Mouse (Mus musculus) myocyte (in vitro differentiated cells): ENCODE measurements around the gene Tecr. TPM values are rescaled to one million over a fixed set of nuclear protein-coding genes. Genes with fewer than 3 reads are reported as not detected.

ENCODE experiments used
- H3K27me3 ChIP-seq: one replicate; pipeline ENCODE4 v1.6.1; 2011; ENCODE audit not compliant: control insufficient read depth, insufficient read depth, insufficient read length
- H3K36me3 ChIP-seq: one replicate; pipeline ENCODE4 v1.6.1; 2011; ENCODE audit not compliant: control insufficient read depth, insufficient read depth
- H3K4me2 ChIP-seq: one replicate; pipeline ENCODE4 v1.6.1; 2011; ENCODE audit warnings: low read depth, control low read depth
- H3K4me3 ChIP-seq: one replicate; pipeline ENCODE4 v1.5.1; 2011; ENCODE audit warnings: mild to moderate bottlenecking, control low read depth, moderate library complexity
- H3K79me2 ChIP-seq: one replicate; pipeline ENCODE4 v1.6.1; 2011; ENCODE audit not compliant: control insufficient read depth, insufficient read depth
- H3ac ChIP-seq: one replicate; pipeline ENCODE4 v1.6.1; 2011; ENCODE audit not compliant: control insufficient read depth, insufficient read length
- CEBPB ChIP-seq: IDR thresholded peaks from 2 replicates; pipeline ENCODE4 v1.6.1; 2011; ENCODE audit warnings: mild to moderate bottlenecking, moderate library complexity; ENCODE audit not compliant: poor library complexity, insufficient read depth, severe bottlenecking
- E2F4 ChIP-seq: IDR thresholded peaks from one replicate; pipeline ENCODE4 v1.6.1; 2011; ENCODE audit warnings: mild to moderate bottlenecking, control low read depth, moderate library complexity; ENCODE audit not compliant: insufficient read depth
- MAX ChIP-seq: IDR thresholded peaks from one replicate; pipeline ENCODE4 v1.6.1; 2011; ENCODE audit warnings: low read depth, mild to moderate bottlenecking, control low read depth
- MYOD1 ChIP-seq, 3 experiments: IDR thresholded peaks; one replicate each; pipeline ENCODE4 v1.6.1; 2011; ENCODE audit warnings: control low read depth in 2 of 3, low read depth in 2 of 3, mild to moderate bottlenecking in 2 of 3, moderate library complexity in 1 of 3; ENCODE audit not compliant: insufficient read length in 2 of 3, control insufficient read depth in 1 of 3
- MYOG ChIP-seq, 3 experiments: IDR thresholded peaks; one replicate each; pipeline ENCODE4 v1.6.1; 2011; ENCODE audit warnings: control low read depth in 2 of 3, low read depth in 2 of 3, mild to moderate bottlenecking in 2 of 3; ENCODE audit not compliant: insufficient read length in 2 of 3, control insufficient read depth in 1 of 3, insufficient read depth in 1 of 3
- POLR2A ChIP-seq: IDR thresholded peaks from one replicate; pipeline ENCODE4 v1.6.1; 2011; ENCODE audit warnings: low read depth, mild to moderate bottlenecking, control low read depth, moderate library complexity; ENCODE audit not compliant: insufficient read length
- POLR2AphosphoS2 ChIP-seq: IDR thresholded peaks from one replicate; pipeline ENCODE4 v1.6.1; 2011; ENCODE audit warnings: low read depth, control low read depth; ENCODE audit not compliant: insufficient read length
- REST ChIP-seq: IDR thresholded peaks from one replicate; pipeline ENCODE4 v1.6.1; 2011; ENCODE audit warnings: mild to moderate bottlenecking, control low read depth, moderate library complexity; ENCODE audit not compliant: insufficient read depth, insufficient read length
- SRF ChIP-seq: IDR thresholded peaks from one replicate; pipeline ENCODE4 v1.6.1; 2011; ENCODE audit warnings: low read depth; ENCODE audit not compliant: control insufficient read depth, insufficient read length
- TCF12 ChIP-seq: IDR thresholded peaks from one replicate; pipeline ENCODE4 v1.6.1; 2011; ENCODE audit warnings: mild to moderate bottlenecking, control low read depth; ENCODE audit not compliant: poor library complexity, insufficient read depth, severe bottlenecking
- TCF3 ChIP-seq: IDR thresholded peaks from one replicate; pipeline ENCODE4 v1.6.1; 2011; ENCODE audit warnings: low read depth, control low read depth; ENCODE audit not compliant: insufficient read length
- USF1 ChIP-seq: IDR thresholded peaks from one replicate; pipeline ENCODE4 v1.6.1; 2011; ENCODE audit warnings: low read depth, mild to moderate bottlenecking, control low read depth, moderate library complexity
- polyA plus RNA-seq: library from polyadenylated mRNA; unstranded; fragments of >200 nt; fragmentation: generic; extraction: Trizol; gene quantifications from one replicate; pipeline ENCODE4 v1.2.1, GENCODE M21; 2012; ENCODE audit warnings: missing spikeins

Gene Tecr
- polyA plus RNA-seq, 1 experiment: 459 TPM

- H3K36me3 ChIP-seq: peaks cover 3% of the 10 kb centered on the region
- no peak for TF ChIP-seq POLR2AphosphoS2
- no peak for TF ChIP-seq MYOD1 (IDR thresholded peaks at IDR 0.05; ENCODE audit: control insufficient read depth in 1 of 3, insufficient read length in 2 of 3, low read depth in 2 of 3)
- TF ChIP-seq TCF12: no peak
- no peak for TF ChIP-seq E2F4
- TF ChIP-seq CEBPB: no peak
- TF ChIP-seq MAX: no peak
- TF ChIP-seq MYOG (IDR thresholded peaks at IDR 0.05; ENCODE audit: control insufficient read depth in 1 of 3, insufficient read depth in 1 of 3, insufficient read length in 2 of 3, low read depth in 2 of 3): no peak
- no peak for TF ChIP-seq TCF3
- no peak overlapping the region for H3ac ChIP-seq
- no peak overlapping the region for H3K4me2 ChIP-seq
- peaks cover 78% of the 10 kb centered on the region for H3K79me2 ChIP-seq
- H3K4me3 ChIP-seq: no peak overlapping the region
- no peaks in the 10 kb centered on the region for H3K27me3 ChIP-seq
Measured at GRCm38 (mm10) chr8:83587644-83588043, 20.1 kb downstream of the Tecr start.

- Histone ChIP-seq H3ac (no peak overlapping the region), H3K36me3 (no peaks in the 10 kb centered on the region), H3K79me2 (peaks cover 76% of the 10 kb centered on the region), H3K4me3 (no peak overlapping the region), H3K27me3 (no peaks in the 10 kb centered on the region), H3K4me2 (no peak overlapping the region)
- TF ChIP-seq CEBPB (no peak), TCF3 (no peak), SRF (no peak), MYOD1 (IDR thresholded peaks at IDR 0.05; ENCODE audit: control insufficient read depth in 1 of 3, insufficient read length in 2 of 3, low read depth in 2 of 3) (no peak), MAX (no peak)
Measured at GRCm38 (mm10) chr8:83585333-83585732, 22.4 kb downstream of the Tecr start.

GRCm38 (mm10) chr8:83584771-83585170, 23.0 kb downstream of the Tecr start:
- Histone ChIP-seq H3K27me3 (no peaks in the 10 kb centered on the region), H3ac (no peak overlapping the region), H3K36me3 (no peaks in the 10 kb centered on the region), H3K79me2 (peaks cover 76% of the 10 kb centered on the region), H3K4me3 (no peak overlapping the region), H3K4me2 (no peak overlapping the region)
- no peak for TF ChIP-seq E2F4
- peak in 2 of 3 experiments; percentile 92 to 96 for TF ChIP-seq MYOD1 (IDR thresholded peaks at IDR 0.05; ENCODE audit: control insufficient read depth in 1 of 3, insufficient read length in 2 of 3, low read depth in 2 of 3)
- TF ChIP-seq SRF: no peak
- TF ChIP-seq TCF3: peak; percentile 99
- peak; percentile 78 for TF ChIP-seq POLR2AphosphoS2
- peak; percentile 29 to 98 (median 94) for TF ChIP-seq MYOG (IDR thresholded peaks at IDR 0.05; ENCODE audit: control insufficient read depth in 1 of 3, insufficient read depth in 1 of 3, insufficient read length in 2 of 3, low read depth in 2 of 3)
- TF ChIP-seq POLR2A: peak; percentile 32
- no peak for TF ChIP-seq MAX

- Histone ChIP-seq H3K27me3 (no peaks in the 10 kb centered on the region), H3K36me3 (no peaks in the 10 kb centered on the region), H3K4me2 (no peak overlapping the region), H3K79me2 (peaks cover 63% of the 10 kb centered on the region), H3K4me3 (no peak overlapping the region), H3ac (no peak overlapping the region)
- no peak for TF ChIP-seq TCF12
- TF ChIP-seq REST: no peak
- TF ChIP-seq USF1: no peak
- no peak for TF ChIP-seq SRF
- no peak for TF ChIP-seq E2F4
- TF ChIP-seq POLR2A: no peak
Measured at GRCm38 (mm10) chr8:83583236-83583635, 24.5 kb downstream of the Tecr start.

- H3ac ChIP-seq: no peak overlapping the region
- TF ChIP-seq MAX (no peak), E2F4 (no peak), MYOD1 (IDR thresholded peaks at IDR 0.05; ENCODE audit: control insufficient read depth in 1 of 3, insufficient read length in 2 of 3, low read depth in 2 of 3) (no peak), REST (no peak), CEBPB (no peak), POLR2AphosphoS2 (no peak), MYOG (IDR thresholded peaks at IDR 0.05; ENCODE audit: control insufficient read depth in 1 of 3, insufficient read depth in 1 of 3, insufficient read length in 2 of 3, low read depth in 2 of 3) (no peak), TCF12 (no peak), TCF3 (no peak)
- H3K4me2 ChIP-seq: no peak overlapping the region
- no peaks in the 10 kb centered on the region for H3K36me3 ChIP-seq
- no peak overlapping the region for H3K4me3 ChIP-seq
- H3K27me3 ChIP-seq: no peaks in the 10 kb centered on the region
- H3K79me2 ChIP-seq: peaks cover 60% of the 10 kb centered on the region
Measured at GRCm38 (mm10) chr8:83582226-83582625, 25.5 kb downstream of the Tecr start.
